In genomic region chr2:73142832-73143470, GRCm38 (mm10) we compare ENCODE assay signal across 12 mouse cellular contexts.
A peak's percentile ranks its signal among the peaks of the same experiment; 100 is the strongest.
DNase-seq lines count a peak whose midpoint lies in the region; ATAC-seq lines count a peak whose summit lies in the region.
"Had no signal": no experiment of that assay in that cellular context is flagged by ENCODE, and none has a peak within 500 bp of the region (broad histone marks: within the 10 kb centered on the region; RNA-seq: fewer than 3 reads in every experiment).

No protein-coding gene starts in this region.

- no peak overlapping the region for H3K4me3 ChIP-seq in kidney, embryonic 16.5 days (ENCODE audit: low read length)
- no peak overlapping the region for H3K4me3 ChIP-seq in embryonic facial prominence, embryonic 10.5 days
- no peak overlapping the region for H3K4me3 ChIP-seq in hindbrain, embryonic 14.5 days (replicated peaks; ENCODE audit: low read length)
- no peak overlapping the region for H3K4me3 ChIP-seq in neural tube, embryonic 13.5 days
- H3K4me3 ChIP-seq: layer of hippocampus, adult 2 months; liver, embryonic 12.5 days had no signal

- no peak overlapping the region for H3K9ac ChIP-seq in kidney, embryonic 16.5 days (replicated peaks; ENCODE audit: low read length)
- no peak overlapping the region for H3K9ac ChIP-seq in hindbrain, embryonic 14.5 days
- H3K9ac ChIP-seq in neural tube, embryonic 13.5 days, result no peak overlapping the region
- H3K9ac ChIP-seq: liver, embryonic 12.5 days had no signal

- no peaks in the 10 kb centered on the region for H3K9me3 ChIP-seq in kidney, embryonic 16.5 days (ENCODE audit: low read length)
- no peaks in the 10 kb centered on the region for H3K9me3 ChIP-seq in embryonic facial prominence, embryonic 10.5 days
- no peaks in the 10 kb centered on the region for H3K9me3 ChIP-seq in hindbrain, embryonic 14.5 days (ENCODE audit: control insufficient read depth, low read length)
- no peaks in the 10 kb centered on the region for H3K9me3 ChIP-seq in neural tube, embryonic 13.5 days
- H3K9me3 ChIP-seq: liver, embryonic 12.5 days had no signal

- WGBS in kidney, embryonic 16.5 days, result 13% methylated on average over 7 of the region's 7 CpGs
- 26% methylated on average over 7 of the region's 7 CpGs for WGBS in embryonic facial prominence, embryonic 10.5 days
- WGBS in hindbrain, embryonic 14.5 days, result 10% methylated on average over 7 of the region's 7 CpGs
- 7% methylated on average over 7 of the region's 7 CpGs for WGBS in neural tube, embryonic 13.5 days

- H3K36me3 ChIP-seq in kidney, embryonic 16.5 days (ENCODE audit: insufficient read depth, low read length), result no peaks in the 10 kb centered on the region
- no peaks in the 10 kb centered on the region; the same call in 1 of the 2 replicates for H3K36me3 ChIP-seq in embryonic facial prominence, embryonic 10.5 days (replicated peaks)
- H3K36me3 ChIP-seq in hindbrain, embryonic 14.5 days (replicated peaks; ENCODE audit: control insufficient read depth, insufficient read depth), result no peaks in the 10 kb centered on the region
- H3K36me3 ChIP-seq in neural tube, embryonic 13.5 days, result no peaks in the 10 kb centered on the region

- H3K27me3 ChIP-seq in kidney, embryonic 16.5 days (ENCODE audit: insufficient read depth, low read length), result no peaks in the 10 kb centered on the region
- no peaks in the 10 kb centered on the region for H3K27me3 ChIP-seq in embryonic facial prominence, embryonic 10.5 days (replicated peaks; ENCODE audit: low read depth, poor library complexity, severe bottlenecking)
- H3K27me3 ChIP-seq in hindbrain, embryonic 14.5 days (ENCODE audit: control insufficient read depth, insufficient read depth, low read length), result no peaks in the 10 kb centered on the region
- H3K27me3 ChIP-seq in neural tube, embryonic 13.5 days, result 0 out of 2 replicates have a peak, but pooled peaks cover 5% of the 10 kb centered on the region
- H3K27me3 ChIP-seq: liver, embryonic 12.5 days had no signal

- ATAC-seq in kidney, embryonic 16.5 days (ENCODE audit: low FRiP score, low TSS enrichment), result no peak
- peak; percentile 43; the same call in 1 of the 2 replicates for ATAC-seq in hindbrain, embryonic 14.5 days (ENCODE audit: low FRiP score)
- ATAC-seq in neural tube, embryonic 13.5 days (ENCODE audit: low read depth), result peak; percentile 50; the same call in 1 of the 2 replicates
- ATAC-seq: liver, embryonic 12.5 days had no signal

- no peak overlapping the region for H3K4me2 ChIP-seq in kidney, embryonic 16.5 days (replicated peaks; ENCODE audit: low read depth, low read length)
- H3K4me2 ChIP-seq in hindbrain, embryonic 14.5 days (replicated peaks), result no peak overlapping the region
- no peak overlapping the region for H3K4me2 ChIP-seq in neural tube, embryonic 13.5 days
- H3K4me2 ChIP-seq: liver, embryonic 12.5 days had no signal

- H3K4me1 ChIP-seq in kidney, embryonic 16.5 days (ENCODE audit: insufficient read depth, low read length), result peaks cover 5% of the 10 kb centered on the region; the same call in 1 of the 2 replicates
- H3K4me1 ChIP-seq in embryonic facial prominence, embryonic 10.5 days, result peaks cover 13% of the 10 kb centered on the region
- peaks cover 9% of the 10 kb centered on the region; the same call in 1 of the 2 replicates for H3K4me1 ChIP-seq in hindbrain, embryonic 14.5 days (replicated peaks; ENCODE audit: control insufficient read depth, insufficient read depth, low read length)
- peaks cover 20% of the 10 kb centered on the region for H3K4me1 ChIP-seq in neural tube, embryonic 13.5 days (replicated peaks)
- H3K4me1 ChIP-seq: liver, embryonic 12.5 days had no signal

- peak; percentile 7 to 24 for DNase-seq in kidney, postnatal 4 days
- DNase-seq in embryonic facial prominence, embryonic 10.5 days (ENCODE audit: low spot score), result peak; percentile 42
- DNase-seq in hindbrain, embryonic 14.5 days (ENCODE audit: low spot score), result peak; percentile 61
- DNase-seq in layer of hippocampus, adult 11-12 months (ENCODE audit: low spot score), result no peak
- no peak for DNase-seq in ovary, postnatal 14 days (ENCODE audit: low spot score)
- DNase-seq in layer of hippocampus, postnatal 14 days (ENCODE audit: low spot score in 2 of 2), result no peak
- DNase-seq: heart, postnatal 10 days; right cerebral cortex, postnatal 4 days had no signal

- H3K27ac ChIP-seq in kidney, embryonic 16.5 days (ENCODE audit: low read length), result no peak overlapping the region
- H3K27ac ChIP-seq in embryonic facial prominence, embryonic 10.5 days (replicated peaks), result no peak overlapping the region
- peak overlapping the region; percentile 36; the same call in 1 of the 2 replicates for H3K27ac ChIP-seq in hindbrain, embryonic 14.5 days
- peak overlapping the region; percentile 52; the same call in 1 of the 2 replicates for H3K27ac ChIP-seq in neural tube, embryonic 13.5 days (replicated peaks)
- H3K27ac ChIP-seq: layer of hippocampus, adult 2 months; liver, embryonic 12.5 days had no signal

Comparison
In these comparisons a context has a peak if more than half of its experiments do, and no peak if none do; other contexts are left out.
1. DNase-seq: peak in kidney, postnatal 4 days (2 of 2), embryonic facial prominence, embryonic 10.5 days (single experiment) and hindbrain, embryonic 14.5 days (single experiment); none in layer of hippocampus, adult 11-12 months (single experiment), ovary, postnatal 14 days (single experiment) and layer of hippocampus, postnatal 14 days (0 of 2).
2. H3K27ac ChIP-seq: peak in hindbrain, embryonic 14.5 days (single experiment) and neural tube, embryonic 13.5 days (single experiment); none in kidney, embryonic 16.5 days (single experiment) and embryonic facial prominence, embryonic 10.5 days (single experiment).